Mouse (Mus musculus): ENCODE data around the gene Vma21. TPM values are rescaled to one million over a fixed set of nuclear protein-coding genes. Genes with fewer than 3 reads are reported as not detected.

Gene Vma21
- polyA plus RNA-seq, 1 experiment from 2014 or later = 52.9 TPM

Other genes starting within 250 kb of the Vma21 start
- 0.75 and 1.0 TPM in 2 replicates for gene Gpr50, start 152.3 kb upstream of the Vma21 start, polyA plus RNA-seq (2015; fragmentation: Nextera tagmentation; extraction: Ambion mirVana)
- 0.18 and 0.27 TPM in 2 replicates for gene Gm1141, start 105.1 kb downstream of the Vma21 start, polyA plus RNA-seq (2015; fragmentation: Nextera tagmentation; extraction: Ambion mirVana)
- gene Prrg3, start 146.7 kb downstream of the Vma21 start, polyA plus RNA-seq (2015; fragmentation: Nextera tagmentation; extraction: Ambion mirVana) = 11.7 and 11.8 TPM in 2 replicates
- gene Fate1, start 157.1 kb downstream of the Vma21 start, polyA plus RNA-seq (2015; fragmentation: Nextera tagmentation; extraction: Ambion mirVana) = 0.23 TPM in 1 of 2 replicates, not detected in the other
- 0.22 and 0.27 TPM in 2 replicates for gene Cnga2, start 175.9 kb downstream of the Vma21 start, polyA plus RNA-seq (2015; fragmentation: Nextera tagmentation; extraction: Ambion mirVana)

Measured in neural tube, embryonic 15.5 days (tissue).